Mouse (Mus musculus) adrenal gland, adult (tissue): ENCODE data around the gene Majin.

Source experiments
- DNase-seq, 2 experiments: peaks; one replicate each; pipeline ENCODE4 v3.0.0; 2022 to 2023; ENCODE audit warnings: low spot score in 1 of 2; ENCODE audit not compliant: inconsistent age in 2 of 2

Gene Majin

GRCm38 (mm10) chr19:6226763-6227162, 42.6 kb downstream of the Majin start:
- peak; percentile 77 to 88 for DNase-seq

GRCm38 (mm10) chr19:6227864-6228263, 43.7 kb downstream of the Majin start:
- peak in 1 of 2 experiments; percentile 58 for DNase-seq

- peak; percentile 90 to 94 for DNase-seq
Observed at GRCm38 (mm10) chr19:6230411-6230810, 46.2 kb downstream of the Majin start.

GRCm38 (mm10) chr19:6231036-6231435, 46.8 kb downstream of the Majin start:
- DNase-seq: peak; percentile 73 to 81

- DNase-seq: no peak
Observed at GRCm38 (mm10) chr19:6233647-6234046, 49.5 kb downstream of the Majin start.

GRCm38 (mm10) chr19:6234337-6235083, 50.3 kb downstream of the Majin start:
- peak; percentile 81 to 88 for DNase-seq

- DNase-seq: peak; percentile 97 to 99
Observed at GRCm38 (mm10) chr19:6235084-6236052, 51.2 kb downstream of the Majin start, which contains the start of gene Ppp2r5b. Gene Ppp2r5b (minus strand): TSS chr19:6235872.

GRCm38 (mm10) chr19:6236053-6236441, 51.9 kb downstream of the Majin start:
- DNase-seq: peak; percentile 93 to 97

- peak in 1 of 2 experiments; percentile 60 for DNase-seq
Observed at GRCm38 (mm10) chr19:6236842-6237241, 52.7 kb downstream of the Majin start.

- DNase-seq: no peak
Observed at GRCm38 (mm10) chr19:6238740-6239139, 54.6 kb downstream of the Majin start.

- no peak for DNase-seq
Observed at GRCm38 (mm10) chr19:6240136-6240535, 55.9 kb downstream of the Majin start.

- no peak for DNase-seq
Observed at GRCm38 (mm10) chr19:6240725-6241124, 56.5 kb downstream of the Majin start.

GRCm38 (mm10) chr19:6241274-6242107, 57.3 kb downstream of the Majin start, which contains the start of gene Atg2a:
Gene Atg2a (plus strand): TSS chr19:6241668.
- DNase-seq: peak; percentile 99

- DNase-seq: peak; percentile 71 to 83
Observed at GRCm38 (mm10) chr19:6242281-6242680, 58.1 kb downstream of the Majin start.

GRCm38 (mm10) chr19:6243226-6243625, 59.0 kb downstream of the Majin start:
- DNase-seq: no peak

- no peak for DNase-seq
Observed at GRCm38 (mm10) chr19:6245806-6246205, 61.6 kb downstream of the Majin start.

GRCm38 (mm10) chr19:6247526-6248300, 63.5 kb downstream of the Majin start:
- peak; percentile 72 to 75 for DNase-seq

- no peak for DNase-seq
Observed at GRCm38 (mm10) chr19:6253021-6253420, 68.8 kb downstream of the Majin start.

GRCm38 (mm10) chr19:6260428-6260827, 76.2 kb downstream of the Majin start:
- peak in 1 of 2 experiments; percentile 76 for DNase-seq

GRCm38 (mm10) chr19:6260946-6261345, 76.8 kb downstream of the Majin start:
- peak in 1 of 2 experiments; percentile 40 for DNase-seq
